Mouse (Mus musculus): ENCODE data around the gene 4932415D10Rik. TPM values are rescaled to one million over a fixed set of nuclear protein-coding genes. Genes with fewer than 3 reads are reported as not detected.

The 4932415D10Rik gene
- not detected in 2 replicates for polyA plus RNA-seq (2015; fragmentation: Nextera tagmentation; extraction: Ambion mirVana)

GRCm38 (mm10) chr10:82316482-82316881 is at the start of gene 4932415D10Rik:
Gene 4932415D10Rik (minus strand): TSS chr10:82316582.

GRCm38 (mm10) chr10:82354083-82355010 is 38.0 kb upstream of the 4932415D10Rik start, which contains the start of gene Gm4924:
Gene Gm4924 (plus strand): TSS chr10:82354255.

GRCm38 (mm10) chr10:82240742-82241400 is 75.5 kb downstream of the 4932415D10Rik start, which contains the start of gene Zfp938:
Gene Zfp938 (minus strand): TSS chr10:82241280.

Other genes starting within 250 kb of the 4932415D10Rik start
- gene BC024063, start 233.2 kb downstream of the 4932415D10Rik start, polyA plus RNA-seq (2015; fragmentation: Nextera tagmentation; extraction: Ambion mirVana): 1.4 and 1.6 TPM in 2 replicates
- 3.2 and 3.4 TPM in 2 replicates for gene AU041133, start 188.6 kb downstream of the 4932415D10Rik start, polyA plus RNA-seq (2015; fragmentation: Nextera tagmentation; extraction: Ambion mirVana)
- gene Zfp938, start 75.3 kb downstream of the 4932415D10Rik start, polyA plus RNA-seq (2015; fragmentation: Nextera tagmentation; extraction: Ambion mirVana): 6.8 and 8.7 TPM in 2 replicates
- 5.5 and 5.6 TPM in 2 replicates for gene Gm4924, start 37.7 kb upstream of the 4932415D10Rik start, polyA plus RNA-seq (2015; fragmentation: Nextera tagmentation; extraction: Ambion mirVana)
- gene Gm1553, start 176.0 kb upstream of the 4932415D10Rik start, polyA plus RNA-seq (2015; fragmentation: Nextera tagmentation; extraction: Ambion mirVana): not detected in 2 replicates

All from urinary bladder, postnatal 0 days (tissue).